Mouse (Mus musculus): ENCODE data around the gene Gm28845.

- TF ChIP-seq POLR2A (IDR thresholded peaks at IDR 0.05; ENCODE audit: borderline replicate concordance, low read depth, low read length), result no peak
- TF ChIP-seq CTCF (IDR thresholded peaks at IDR 0.05; ENCODE audit: low read depth, low read length), result no peak
Observed at GRCm38 (mm10) chr1:65167496-65167895, 48.1 kb upstream of the Gm28845 start.

Measured in bone marrow macrophage, adult 2 months (primary cell).